Mouse (Mus musculus) megakaryocyte-erythroid progenitor cell, adult 5-6 weeks (primary cell): ENCODE data around the gene Fam45a. TPM values are rescaled to one million over a fixed set of nuclear protein-coding genes. Genes with fewer than 3 reads are reported as not detected.

Source experiments
- ATAC-seq: replicated peaks from 2 replicates; pipeline ENCODE4 v1.8.0; 2016; ENCODE audit warnings: mild to moderate bottlenecking, inconsistent platforms; ENCODE audit not compliant: severe bottlenecking, poor library complexity, low FRiP score, low TSS enrichment
- total RNA-seq, 2 experiments: library from RNA; stranded (forward) in 1 of 2; stranded (reverse) in 1 of 2; fragments of 200-1000, 215-1000 nt in 1 of 2; fragments of >200 nt in 1 of 2; fragmentation: Nextera tagmentation in 1 of 2; gene quantifications; 2 replicates each; pipeline ENCODE4 v1.2.3; 2014 to 2017

The Fam45a gene
- total RNA-seq (2014; fragmentation: Nextera tagmentation) = 27.2 and 27.6 TPM in 2 replicates
- 22.0 and 38.4 TPM in 2 replicates for total RNA-seq (2017)

DNA sequence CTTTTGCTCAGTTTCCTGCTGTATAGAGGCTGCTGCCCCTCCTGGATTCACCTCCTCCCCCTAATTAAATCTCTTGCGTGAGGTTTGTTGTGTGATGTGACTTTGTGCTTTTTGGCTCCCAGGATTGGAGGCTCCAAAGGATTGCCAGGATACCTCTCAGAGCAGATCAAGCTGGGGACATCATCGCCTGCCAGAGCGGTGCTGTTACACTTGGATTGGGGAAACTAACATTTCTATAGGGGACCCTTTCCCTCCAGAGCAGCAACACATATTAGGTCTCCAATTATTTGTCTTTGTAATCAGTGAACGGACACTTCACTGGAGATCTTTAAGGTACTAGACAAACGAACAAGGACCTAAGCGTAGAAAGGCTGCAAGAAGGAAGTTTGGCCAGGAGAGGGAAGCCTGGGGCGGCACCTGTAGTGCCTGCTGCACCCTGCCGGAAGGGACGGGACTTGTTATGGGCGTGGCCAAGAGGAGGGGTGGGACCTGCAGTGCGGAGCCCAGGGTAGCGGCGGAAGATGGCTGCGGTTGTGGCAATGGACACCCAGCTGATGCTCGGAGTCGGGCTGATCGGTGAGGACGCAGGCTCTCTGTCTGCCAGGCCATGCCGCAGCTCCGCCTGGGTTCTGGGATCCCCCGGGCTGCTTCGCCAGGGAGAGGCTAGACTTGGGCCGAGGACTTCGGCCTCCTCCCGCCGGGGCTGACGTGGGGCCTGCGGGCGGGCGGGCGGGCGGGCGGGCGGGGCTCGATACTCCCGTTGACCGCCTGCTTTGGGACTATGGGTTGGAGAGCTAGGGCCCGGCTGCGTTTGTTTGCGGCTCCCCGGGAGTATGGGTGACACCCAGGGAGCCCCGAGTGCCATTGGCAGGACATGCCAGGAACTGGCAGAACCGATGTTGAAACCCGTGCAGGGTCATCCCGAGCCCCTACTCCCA lies at the start of gene Fam45a:
Gene Fam45a (plus strand): TSS at position 488 of the 938 bp plus-strand sequence.
- peak; percentile 100 for ATAC-seq

DNA sequence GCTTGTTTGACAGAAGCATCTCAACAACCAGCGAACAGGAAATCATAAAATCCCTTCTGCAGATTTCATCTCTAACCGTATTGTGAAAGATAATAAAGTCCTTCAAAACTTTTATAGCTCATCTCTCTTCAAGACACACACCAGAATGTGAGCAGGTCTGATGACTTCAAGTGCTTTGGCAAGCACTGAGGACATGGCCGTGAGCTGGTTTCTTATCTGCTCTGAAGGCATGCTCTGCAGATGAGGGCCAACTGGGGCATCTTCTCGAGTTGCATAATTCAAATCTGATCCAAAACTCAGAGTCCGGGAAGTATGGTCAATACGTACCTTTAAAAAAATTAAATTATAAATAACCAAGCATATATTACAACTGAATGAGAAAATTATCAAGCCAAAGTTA lies 38.0 kb upstream of the Fam45a start:
- no peak for ATAC-seq

DNA sequence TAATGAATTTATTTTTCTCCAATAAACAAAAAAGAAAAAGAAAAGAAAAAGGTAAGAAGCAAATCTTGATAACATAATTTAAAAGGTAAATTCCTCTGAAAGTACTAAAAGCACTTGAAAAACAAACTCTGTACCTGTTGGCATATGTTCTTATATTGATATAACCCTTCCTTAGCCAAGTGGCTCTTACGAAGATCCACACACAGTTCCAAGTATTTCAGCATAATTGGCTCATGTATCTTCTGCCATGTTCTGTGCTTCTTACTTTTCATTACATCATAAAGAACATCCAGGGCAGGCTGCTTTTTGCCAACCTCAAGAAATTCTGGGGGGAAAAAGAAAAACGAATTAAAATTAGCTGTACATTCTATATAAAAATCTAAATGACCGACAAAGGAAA lies 29.4 kb upstream of the Fam45a start:
- ATAC-seq = no peak

- no peak for ATAC-seq
These were observed 26.7 kb upstream of the Fam45a start for GRCm38 (mm10) chr19:60784712-60785111.

GRCm38 (mm10) chr19:60787465-60788150 lies 23.8 kb upstream of the Fam45a start:
- ATAC-seq = no peak

- no peak for ATAC-seq
These were observed 23.0 kb upstream of the Fam45a start for GRCm38 (mm10) chr19:60788214-60788960.

- ATAC-seq = no peak
These were observed 21.9 kb upstream of the Fam45a start for GRCm38 (mm10) chr19:60789452-60789851.

DNA sequence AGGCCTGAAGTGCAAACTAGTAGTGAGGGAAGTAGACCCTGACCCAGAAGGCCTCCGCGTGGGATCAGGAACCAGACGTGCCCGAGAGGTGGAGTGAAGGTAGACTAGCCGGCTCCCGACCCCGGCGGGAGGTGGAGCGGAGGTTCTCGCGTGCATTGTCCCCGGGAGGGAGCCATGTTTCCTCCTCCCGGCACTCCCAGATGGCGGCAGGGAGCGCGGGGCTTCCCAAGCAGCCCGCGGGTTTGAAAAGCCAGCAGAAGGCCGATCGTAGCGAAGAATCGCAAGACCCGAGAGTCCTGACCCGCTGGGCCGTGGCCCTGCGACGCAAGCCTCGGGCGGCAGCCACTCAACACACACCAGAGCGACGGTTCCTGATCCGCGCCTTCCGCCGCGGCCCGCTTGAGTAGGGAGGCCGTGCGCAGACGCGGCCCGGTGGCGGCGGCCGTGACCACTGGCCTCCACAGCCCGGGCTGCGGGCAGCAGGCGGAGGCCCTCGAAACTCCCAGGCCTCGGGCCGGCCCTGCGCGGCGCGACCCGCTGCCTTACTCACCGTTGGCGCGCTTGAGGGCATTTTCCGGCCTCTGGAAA lies 21.4 kb upstream of the Fam45a start:
- peak; percentile 49 for ATAC-seq

DNA sequence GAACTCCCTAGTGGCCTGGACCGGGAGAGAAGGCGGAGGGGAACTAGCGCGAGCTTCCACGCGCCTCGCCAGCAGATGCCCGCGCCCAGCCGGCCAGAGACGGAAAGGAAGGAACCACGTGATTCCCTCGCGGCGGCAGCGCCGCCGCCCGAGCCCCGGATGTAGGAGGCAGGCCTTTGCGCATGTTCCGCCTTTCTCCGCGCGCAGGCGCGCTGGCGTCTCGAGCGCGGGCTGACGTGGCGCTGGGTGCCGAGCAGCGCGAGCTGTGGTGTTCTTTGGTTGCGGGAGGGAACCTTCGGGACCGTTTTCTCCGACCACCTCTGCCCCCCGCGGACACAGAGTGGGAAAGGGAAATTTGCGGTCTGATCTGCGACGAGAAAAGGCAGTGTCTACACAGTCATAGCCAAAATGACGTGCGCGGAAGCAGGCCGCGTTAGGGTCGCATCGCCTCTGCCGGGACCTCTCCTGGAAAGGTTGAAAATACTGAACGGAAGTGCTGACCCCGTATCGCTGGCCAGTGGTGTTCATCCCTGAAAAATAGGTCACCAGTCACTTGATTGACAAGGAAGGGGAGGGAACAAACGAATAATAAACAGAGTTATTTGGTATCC lies 20.7 kb upstream of the Fam45a start, which contains the start of gene Eif3a:
Gene Eif3a (minus strand): TSS at position 108 of the 611 bp plus-strand sequence.
- ATAC-seq = peak; percentile 79

DNA sequence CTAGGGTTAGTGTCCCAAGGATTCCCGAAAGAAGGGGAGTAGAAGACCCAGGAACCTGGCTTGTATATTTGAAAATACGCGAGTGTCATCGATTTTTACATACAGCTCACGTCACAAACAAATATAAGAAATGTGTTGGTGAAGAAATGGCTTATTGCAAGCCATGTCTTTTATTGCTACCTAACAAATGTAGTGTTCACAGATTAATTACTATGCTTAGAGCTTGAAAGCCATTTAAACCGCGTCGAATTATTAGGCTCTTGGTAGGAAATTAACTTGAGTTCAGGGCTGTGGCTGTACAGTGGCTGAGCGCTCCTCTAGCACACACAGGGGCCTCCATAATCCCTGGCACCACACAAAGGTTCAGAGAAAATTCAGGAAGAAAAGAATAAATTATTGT lies 20.2 kb upstream of the Fam45a start:
- no peak for ATAC-seq

GRCm38 (mm10) chr19:60793170-60793707 lies 18.1 kb upstream of the Fam45a start:
- ATAC-seq = no peak

DNA sequence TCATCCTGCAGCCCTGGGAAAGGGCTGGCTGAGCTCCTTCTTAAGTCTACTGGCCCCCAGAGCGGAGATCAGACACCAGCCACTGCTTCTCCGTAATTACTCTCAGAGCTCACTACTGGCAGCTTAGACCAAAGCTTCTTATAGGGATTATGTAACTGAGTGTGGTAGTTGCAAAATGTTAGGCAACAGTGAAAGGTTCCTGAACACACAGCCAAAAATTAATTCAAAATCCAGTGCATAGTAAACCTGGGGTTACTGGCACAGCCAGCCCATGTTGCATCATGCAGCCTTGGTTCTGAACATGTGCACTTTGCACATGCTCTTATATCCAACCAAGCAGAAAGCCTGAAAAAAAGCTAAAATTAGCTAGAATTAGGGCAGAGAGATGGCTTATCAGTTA lies 16.1 kb upstream of the Fam45a start:
- ATAC-seq = no peak

DNA sequence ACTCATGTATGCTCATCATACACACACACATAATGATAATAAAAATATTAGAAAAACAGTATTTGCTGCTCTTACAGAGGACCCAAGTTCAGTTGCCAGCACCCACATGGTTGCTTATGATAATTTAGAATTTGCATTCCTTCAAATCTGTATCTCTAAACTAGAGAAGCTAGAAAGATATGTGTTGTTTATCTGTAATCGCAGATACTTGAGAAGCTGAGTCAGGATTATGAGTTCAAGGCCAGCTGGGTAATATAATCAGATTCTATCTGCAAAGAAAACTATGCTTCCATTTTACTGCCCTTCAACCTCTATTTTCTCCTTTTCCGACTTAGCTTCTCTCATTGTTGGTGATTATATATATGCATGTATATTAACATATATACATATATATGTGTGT lies 14.0 kb upstream of the Fam45a start:
- ATAC-seq = no peak

GRCm38 (mm10) chr19:60799867-60800569 lies 11.4 kb upstream of the Fam45a start:
- peak; percentile 98 for ATAC-seq

GRCm38 (mm10) chr19:60804903-60805302 lies 6.5 kb upstream of the Fam45a start:
- ATAC-seq = no peak

DNA sequence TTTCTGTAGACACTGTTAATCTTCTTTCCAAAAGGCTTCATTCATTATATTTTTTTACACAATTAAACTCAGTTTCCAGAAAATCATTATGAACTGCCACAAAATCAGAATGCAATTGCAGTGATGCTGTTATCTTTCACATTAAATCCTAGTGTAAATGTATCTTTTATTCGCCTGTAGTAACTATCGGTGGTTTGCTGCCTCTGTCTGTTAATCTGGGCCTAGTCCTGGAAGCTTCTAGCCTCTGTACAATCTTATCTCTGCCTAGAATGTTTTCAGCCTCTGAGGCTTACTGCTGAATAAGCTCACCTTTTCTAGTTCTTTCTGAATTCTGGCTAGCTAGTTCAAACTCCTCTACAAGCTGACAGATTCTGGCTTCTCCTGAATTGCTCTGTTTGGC lies 1.5 kb upstream of the Fam45a start:
- no peak for ATAC-seq

DNA sequence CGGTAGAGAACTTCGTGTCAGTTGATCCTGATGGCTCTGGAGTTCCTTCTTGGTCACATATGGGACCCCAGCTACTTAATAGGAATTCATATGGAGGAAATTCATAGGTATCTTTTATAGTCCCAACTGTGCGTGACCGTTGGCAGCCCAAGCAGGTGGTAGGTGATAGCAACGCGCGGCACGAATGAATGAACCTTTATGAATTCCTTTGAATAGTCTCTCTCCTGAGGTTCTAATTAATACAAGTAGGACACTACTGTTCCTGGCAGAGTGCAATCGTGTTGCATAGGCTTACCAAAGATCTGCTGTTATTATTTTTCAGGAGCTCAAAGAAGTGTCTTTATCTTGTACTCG lies 628 bp downstream of the Fam45a start:
- peak; percentile 31 for ATAC-seq

GRCm38 (mm10) chr19:60813133-60813532 lies 1.7 kb downstream of the Fam45a start:
- no peak for ATAC-seq
